Mouse (Mus musculus) neural tube, embryonic 15.5 days (tissue): ENCODE results near the gene Slc8a3. TPM values are rescaled to one million over a fixed set of nuclear protein-coding genes. Genes with fewer than 3 reads are reported as not detected.

Experiments
- ATAC-seq: fragments of 200-750 bp; cut with Nextera tagmentation; 2 replicates; pipeline ENCODE4 v1.8.0; 2017; ENCODE audit warnings: mild to moderate bottlenecking, moderate TSS enrichment, moderate library complexity; ENCODE audit not compliant: low FRiP score
- H3K27ac ChIP-seq: fragments of 300-500 bp; sonication (generic); replicated peaks from 2 replicates; pipeline ENCODE4 v1.5.1; 2015; ENCODE audit warnings: mild to moderate bottlenecking, inconsistent platforms
- H3K27me3 ChIP-seq: fragments of 300-500 bp; sonication (generic); replicated peaks from 2 replicates; pipeline ENCODE4 v1.6.1; 2015; ENCODE audit warnings: inconsistent platforms
- H3K36me3 ChIP-seq: fragments of 300-500 bp; sonication (generic); 2 replicates; pipeline ENCODE4 v1.6.1; 2015; ENCODE audit warnings: inconsistent platforms
- H3K4me1 ChIP-seq: fragments of 300-500 bp; sonication (generic); 2 replicates; pipeline ENCODE4 v1.6.1; 2015; ENCODE audit warnings: inconsistent platforms
- H3K4me2 ChIP-seq: fragments of 300-500 bp; sonication (generic); 2 replicates; pipeline ENCODE4 v1.6.1; 2015; ENCODE audit warnings: inconsistent platforms, mild to moderate bottlenecking, moderate library complexity
- H3K4me3 ChIP-seq: fragments of 300-500 bp; sonication (generic); replicated peaks from 2 replicates; pipeline ENCODE4 v1.5.1; 2015; ENCODE audit warnings: mild to moderate bottlenecking, inconsistent platforms
- H3K9ac ChIP-seq: fragments of 300-500 bp; sonication (generic); replicated peaks from 2 replicates; pipeline ENCODE4 v1.6.1; 2015; ENCODE audit warnings: mild to moderate bottlenecking, inconsistent platforms
- H3K9me3 ChIP-seq: fragments of 300-500 bp; sonication (generic); replicated peaks from 2 replicates; pipeline ENCODE4 v1.6.1; 2016; ENCODE audit warnings: inconsistent platforms
- WGBS: fragments of 180-500 bp; shearing (Covaris S2); methylation state at CpG from one replicate; pipeline ENCODE4 v1.1.7; 2015; ENCODE audit warnings: mixed read lengths; 5-methylcytosine and 5-hydroxymethylcytosine counted together
- polyA plus RNA-seq: library from polyadenylated mRNA; unstranded; fragments of >200 nt; fragmentation: Nextera tagmentation; extraction: Ambion mirVana; gene quantifications from 2 replicates; pipeline ENCODE4 v1.2.1, GENCODE M21; 2015

Slc8a3 gene
- polyA plus RNA-seq, 1 experiment from 2014 or later = 12.4 TPM

DNA sequence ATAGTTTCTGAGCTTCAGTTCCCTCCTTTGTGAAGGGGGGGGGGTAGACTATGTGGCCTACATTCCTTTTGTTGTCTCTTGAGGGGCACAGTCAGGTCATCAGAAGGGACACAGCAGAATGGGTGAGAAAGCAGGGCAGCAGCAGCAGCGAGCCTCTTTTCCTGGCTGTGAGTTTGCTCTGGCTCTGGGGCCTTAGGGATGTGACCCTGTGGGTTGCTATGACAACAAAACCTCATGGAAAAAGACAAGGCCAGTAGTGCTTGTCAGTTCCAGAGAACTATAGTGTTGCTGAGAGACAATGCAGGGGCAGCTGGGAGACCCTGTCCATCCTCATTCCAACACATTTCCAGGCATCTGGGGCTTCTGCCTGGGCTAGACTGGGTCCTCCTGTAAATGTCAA is 129.8 kb downstream of the Slc8a3 start:
- Histone ChIP-seq H3K36me3 (no peaks in the 10 kb centered on the region), H3K27me3 (no peaks in the 10 kb centered on the region), H3K4me2 (no peak overlapping the region), H3K27ac (no peak overlapping the region), H3K9me3 (no peaks in the 10 kb centered on the region), H3K4me1 (peaks cover 6% of the 10 kb centered on the region; the same call in 1 of the 2 replicates), H3K9ac (no peak overlapping the region), H3K4me3 (no peak overlapping the region)
- WGBS = 6% methylated on average over 1 of the region's 1 CpGs
- ATAC-seq = no peak

DNA sequence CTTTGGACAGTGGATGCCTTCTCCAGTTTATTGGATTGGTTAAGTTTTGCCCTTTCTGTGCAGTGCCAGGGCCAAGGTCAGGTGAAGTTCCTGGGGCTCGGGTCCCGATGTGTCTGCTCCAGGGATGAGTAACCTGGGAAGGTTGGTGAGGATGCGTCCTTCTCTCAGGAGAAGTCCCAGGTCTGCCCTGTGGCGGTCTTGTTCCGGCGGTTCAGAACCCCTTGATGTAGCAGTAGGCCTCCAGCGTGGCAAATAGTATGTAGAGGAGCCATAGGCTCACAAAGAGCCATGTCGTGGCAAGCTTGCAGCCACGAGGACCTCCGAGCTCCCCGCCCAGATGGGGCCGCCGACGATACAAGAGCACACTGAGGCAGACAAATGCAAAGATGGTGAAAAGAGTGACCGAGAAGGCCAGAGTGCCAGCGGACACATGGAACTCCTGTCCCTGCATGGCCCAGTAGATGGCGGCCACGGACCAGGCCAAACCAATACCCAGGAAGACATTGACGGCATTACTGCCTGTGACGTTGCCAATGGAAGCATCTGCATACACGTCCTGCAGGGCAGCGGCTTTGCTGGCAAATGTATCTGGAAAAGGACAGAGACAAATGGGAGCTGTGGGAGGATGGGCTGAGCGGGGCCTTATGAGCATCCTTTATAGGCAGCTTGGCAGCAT is 133.6 kb downstream of the Slc8a3 start:
- no peak overlapping the region for H3K27ac ChIP-seq
- 33% methylated on average over 23 of the region's 23 CpGs for WGBS
- peak overlapping the region; percentile 34; the same call in 1 of the 2 replicates for H3K4me2 ChIP-seq
- H3K36me3 ChIP-seq = no peaks in the 10 kb centered on the region
- ATAC-seq = peak; percentile 92
- H3K9me3 ChIP-seq = no peaks in the 10 kb centered on the region
- H3K27me3 ChIP-seq = no peaks in the 10 kb centered on the region
- H3K4me1 ChIP-seq = peaks cover 6% of the 10 kb centered on the region; the same call in 1 of the 2 replicates
- H3K4me3 ChIP-seq = no peak overlapping the region
- no peak overlapping the region for H3K9ac ChIP-seq

DNA sequence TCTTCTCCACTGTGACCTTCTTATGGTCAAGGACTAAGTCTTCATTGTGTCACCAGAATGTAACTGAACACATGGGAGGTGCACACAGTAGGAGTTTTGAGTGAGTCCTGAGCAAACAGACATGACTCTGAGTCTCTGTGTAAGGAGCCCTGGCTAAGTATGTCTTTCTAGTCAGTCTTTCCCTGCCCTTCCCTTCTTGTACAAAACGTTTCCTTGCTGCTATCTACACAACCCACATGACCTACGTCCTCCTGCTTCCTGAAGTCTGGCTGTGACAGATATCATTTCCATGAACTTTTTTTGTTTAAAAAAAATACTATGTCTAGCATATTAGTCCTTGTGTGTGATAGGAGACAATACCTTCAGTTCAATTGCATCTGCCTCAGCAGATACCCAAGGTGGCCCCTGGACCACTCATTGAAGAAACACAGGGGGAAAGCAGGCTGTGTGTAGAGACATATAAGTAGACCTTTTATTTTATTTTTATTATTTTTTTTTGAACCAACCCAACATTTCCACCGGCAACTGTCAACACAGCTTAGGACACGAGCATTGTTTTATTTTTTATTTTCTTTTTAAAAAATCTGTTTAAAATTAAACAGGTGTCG is 135.4 kb downstream of the Slc8a3 start:
- H3K4me1 ChIP-seq = peaks cover 4% of the 10 kb centered on the region; the same call in 1 of the 2 replicates
- no peaks in the 10 kb centered on the region for H3K36me3 ChIP-seq
- WGBS = 86% methylated on average over 5 of the region's 5 CpGs
- no peak for ATAC-seq
- no peaks in the 10 kb centered on the region for H3K27me3 ChIP-seq
- H3K4me2 ChIP-seq = no peak overlapping the region
- no peaks in the 10 kb centered on the region for H3K9me3 ChIP-seq
- no peak overlapping the region for H3K9ac ChIP-seq
- no peak overlapping the region for H3K4me3 ChIP-seq
- H3K27ac ChIP-seq = no peak overlapping the region

DNA sequence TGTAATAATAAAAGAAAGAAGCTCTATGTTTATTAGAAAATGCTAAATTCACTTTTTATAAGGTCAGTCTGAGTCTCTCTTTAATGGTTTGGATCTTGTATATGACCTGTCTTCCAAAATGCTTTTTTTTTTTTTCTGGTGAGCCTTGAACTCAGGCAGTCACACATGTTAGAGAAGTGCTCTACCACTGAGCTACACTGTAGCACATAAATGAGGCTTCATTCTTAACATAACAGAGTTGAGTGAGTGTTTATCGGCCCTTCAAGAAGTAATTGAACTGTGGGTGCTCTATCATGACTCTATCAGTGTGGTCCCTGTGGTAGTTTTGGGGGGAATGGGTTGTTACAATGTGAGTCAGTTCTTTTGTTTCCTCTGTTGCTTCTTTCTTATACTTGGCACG is 139.0 kb downstream of the Slc8a3 start:
- no peaks in the 10 kb centered on the region for H3K27me3 ChIP-seq
- ATAC-seq = no peak
- WGBS = 84% methylated on average over 2 of the region's 2 CpGs
- no peak overlapping the region for H3K9ac ChIP-seq
- no peak overlapping the region for H3K27ac ChIP-seq
- H3K4me2 ChIP-seq = no peak overlapping the region
- H3K9me3 ChIP-seq = no peaks in the 10 kb centered on the region
- no peaks in the 10 kb centered on the region for H3K36me3 ChIP-seq
- H3K4me3 ChIP-seq = no peak overlapping the region
- no peaks in the 10 kb centered on the region for H3K4me1 ChIP-seq

DNA sequence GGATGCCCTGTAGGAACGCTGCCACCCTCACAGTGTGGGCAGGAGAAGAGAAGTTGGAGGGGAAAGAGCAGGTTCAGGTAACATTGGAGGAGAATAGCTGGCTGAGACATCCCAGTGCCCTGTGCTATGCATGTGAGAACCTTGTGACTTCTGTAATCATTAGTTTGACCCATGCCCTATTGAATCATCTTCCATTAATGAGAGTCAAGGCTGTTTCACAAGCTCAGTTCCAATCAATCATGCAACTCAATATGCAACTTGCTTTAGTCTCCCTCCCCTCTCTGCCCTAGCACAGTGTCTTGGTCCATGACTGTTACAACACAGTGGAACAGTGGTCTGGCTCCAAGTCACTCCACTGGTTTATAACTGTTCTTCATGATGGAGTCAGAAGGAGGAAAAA is 143.3 kb downstream of the Slc8a3 start:
- no peak overlapping the region for H3K27ac ChIP-seq
- H3K27me3 ChIP-seq = no peaks in the 10 kb centered on the region

DNA sequence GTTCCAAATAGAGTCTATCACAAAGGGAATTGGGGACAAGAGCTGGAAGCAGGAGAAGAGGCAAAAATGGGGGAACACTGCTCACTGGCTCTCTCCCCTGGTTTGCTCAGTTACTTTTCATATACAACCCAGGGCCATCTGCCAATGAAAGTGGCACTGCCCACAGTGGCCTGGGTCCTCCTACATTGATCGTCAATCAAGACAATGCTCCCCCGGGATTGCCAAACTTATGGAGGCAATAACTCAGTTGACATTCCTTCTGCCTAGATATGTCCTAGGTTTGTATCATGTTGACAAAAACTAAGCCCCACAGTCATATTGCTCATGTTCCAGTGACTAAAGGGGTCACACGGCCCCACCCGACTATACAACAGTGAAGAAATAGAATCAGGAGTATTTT is 144.0 kb downstream of the Slc8a3 start:
- no peak for ATAC-seq
- WGBS = 91% methylated on average over 4 of the region's 4 CpGs
- no peaks in the 10 kb centered on the region for H3K9me3 ChIP-seq
- no peaks in the 10 kb centered on the region for H3K36me3 ChIP-seq
- no peak overlapping the region for H3K4me2 ChIP-seq
- no peaks in the 10 kb centered on the region for H3K27me3 ChIP-seq
- no peak overlapping the region for H3K9ac ChIP-seq
- H3K4me3 ChIP-seq = no peak overlapping the region
- no peak overlapping the region for H3K27ac ChIP-seq
- no peaks in the 10 kb centered on the region for H3K4me1 ChIP-seq

More for the DNA sequence above, 143.3 kb downstream of the Slc8a3 start:
- no peak overlapping the region for H3K4me3 ChIP-seq
- H3K36me3 ChIP-seq = no peaks in the 10 kb centered on the region
- H3K4me2 ChIP-seq = no peak overlapping the region
- no peaks in the 10 kb centered on the region for H3K9me3 ChIP-seq
- no peaks in the 10 kb centered on the region for H3K4me1 ChIP-seq
- 93% methylated on average over 1 of the region's 1 CpGs for WGBS
- ATAC-seq = no peak
- no peak overlapping the region for H3K9ac ChIP-seq

DNA sequence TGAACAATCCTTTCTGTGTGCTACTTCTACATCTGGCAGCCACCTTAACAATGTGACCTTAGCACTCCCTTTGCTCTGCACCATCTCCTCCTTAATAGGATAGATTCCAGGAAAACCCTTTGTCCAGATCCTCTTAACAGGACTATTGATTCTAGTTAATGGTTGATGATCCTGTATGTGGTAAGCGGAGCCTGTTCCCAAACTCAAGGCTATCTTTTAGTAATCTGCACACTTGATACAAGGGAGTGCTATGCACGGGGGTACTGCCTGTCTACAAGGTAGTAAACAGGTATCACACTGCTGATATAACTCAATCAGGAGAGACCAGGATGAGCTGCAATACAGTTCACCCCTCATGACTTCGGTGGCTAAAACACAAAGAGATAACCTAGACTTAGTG is 144.6 kb downstream of the Slc8a3 start:
- no peak for ATAC-seq
- H3K27ac ChIP-seq = no peak overlapping the region
- 83% methylated on average over 3 of the region's 3 CpGs for WGBS
- H3K4me3 ChIP-seq = no peak overlapping the region
- no peaks in the 10 kb centered on the region for H3K27me3 ChIP-seq
- no peaks in the 10 kb centered on the region for H3K36me3 ChIP-seq
- H3K9me3 ChIP-seq = no peaks in the 10 kb centered on the region
- H3K4me2 ChIP-seq = no peak overlapping the region
- no peak overlapping the region for H3K9ac ChIP-seq
- no peaks in the 10 kb centered on the region for H3K4me1 ChIP-seq

DNA sequence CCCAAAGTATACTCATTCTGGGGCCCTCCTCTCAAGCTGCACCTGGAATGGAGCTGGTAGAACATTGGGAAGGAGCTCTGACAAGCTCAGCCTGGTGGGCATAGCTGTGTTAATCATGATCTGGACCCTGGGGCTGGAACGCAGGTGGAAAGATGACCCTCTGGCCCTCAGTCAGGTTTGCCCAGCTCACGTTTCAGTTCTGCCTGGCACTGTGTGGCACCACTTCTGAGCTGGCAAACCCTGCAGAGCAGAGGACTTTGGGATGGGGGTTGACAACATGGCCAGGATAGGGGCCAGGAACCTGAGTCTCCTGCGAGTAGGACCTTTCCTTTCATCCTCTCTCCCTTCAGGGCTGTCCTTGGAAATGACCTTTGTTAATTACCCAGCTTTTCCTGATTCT is 146.3 kb downstream of the Slc8a3 start:
- H3K9me3 ChIP-seq = no peaks in the 10 kb centered on the region
- H3K36me3 ChIP-seq = no peaks in the 10 kb centered on the region
- no peak overlapping the region for H3K27ac ChIP-seq
- H3K4me2 ChIP-seq = no peak overlapping the region
- H3K4me1 ChIP-seq = no peaks in the 10 kb centered on the region
- no peaks in the 10 kb centered on the region for H3K27me3 ChIP-seq
- H3K4me3 ChIP-seq = no peak overlapping the region
- H3K9ac ChIP-seq = no peak overlapping the region
- ATAC-seq = no peak
- WGBS = 83% methylated on average over 3 of the region's 3 CpGs

DNA sequence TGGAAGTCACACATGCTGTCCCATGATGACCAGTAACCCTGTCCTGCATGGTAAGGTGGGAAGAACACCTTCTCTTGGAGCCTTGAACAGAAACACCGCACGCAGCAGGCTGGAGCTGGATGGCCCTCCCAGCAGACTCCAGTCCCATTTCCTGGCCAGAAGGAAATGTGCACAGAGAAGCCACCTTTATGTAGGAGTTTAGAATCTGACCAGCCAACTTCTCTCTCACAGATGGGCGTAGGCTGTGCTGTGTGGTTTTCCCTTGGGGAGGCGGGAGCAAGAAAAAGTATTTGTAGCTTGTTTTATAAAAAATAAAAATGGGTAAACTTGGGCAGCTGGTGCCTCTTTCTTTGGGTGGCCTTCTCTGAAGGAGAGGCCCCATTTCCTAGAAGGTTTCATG is 146.9 kb downstream of the Slc8a3 start:
- H3K4me1 ChIP-seq = no peaks in the 10 kb centered on the region
- no peaks in the 10 kb centered on the region for H3K9me3 ChIP-seq
- no peak overlapping the region for H3K27ac ChIP-seq
- H3K36me3 ChIP-seq = no peaks in the 10 kb centered on the region
- 93% methylated on average over 4 of the region's 4 CpGs for WGBS
- H3K9ac ChIP-seq = no peak overlapping the region
- H3K4me3 ChIP-seq = no peak overlapping the region
- ATAC-seq = no peak
- H3K27me3 ChIP-seq = no peaks in the 10 kb centered on the region
- H3K4me2 ChIP-seq = no peak overlapping the region

DNA sequence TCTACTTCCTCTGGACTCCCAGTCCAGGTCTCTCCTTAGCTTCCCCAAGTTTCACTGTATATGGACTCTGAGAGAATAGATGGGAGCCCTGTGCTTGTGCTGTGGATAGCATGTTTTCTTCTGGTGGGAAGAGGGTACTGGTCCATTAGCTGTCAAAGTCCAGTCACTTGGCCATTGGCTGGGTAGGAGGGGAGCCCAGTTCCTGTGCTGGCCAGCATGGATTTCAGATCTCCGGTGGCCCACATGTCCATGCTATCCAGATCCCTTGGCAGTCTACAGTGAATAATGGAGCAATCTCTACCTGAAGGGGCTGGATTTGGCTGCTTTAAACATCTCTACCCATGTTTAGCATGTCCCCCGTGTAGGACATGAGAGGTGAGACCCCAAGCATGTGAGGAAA is 148.0 kb downstream of the Slc8a3 start:
- Histone ChIP-seq H3K4me2 (no peak overlapping the region), H3K4me1 (no peaks in the 10 kb centered on the region), H3K9me3 (no peaks in the 10 kb centered on the region), H3K9ac (no peak overlapping the region), H3K27ac (no peak overlapping the region), H3K4me3 (no peak overlapping the region), H3K36me3 (no peaks in the 10 kb centered on the region), H3K27me3 (no peaks in the 10 kb centered on the region)
- 84% methylated on average over 2 of the region's 2 CpGs for WGBS
- ATAC-seq = no peak

DNA sequence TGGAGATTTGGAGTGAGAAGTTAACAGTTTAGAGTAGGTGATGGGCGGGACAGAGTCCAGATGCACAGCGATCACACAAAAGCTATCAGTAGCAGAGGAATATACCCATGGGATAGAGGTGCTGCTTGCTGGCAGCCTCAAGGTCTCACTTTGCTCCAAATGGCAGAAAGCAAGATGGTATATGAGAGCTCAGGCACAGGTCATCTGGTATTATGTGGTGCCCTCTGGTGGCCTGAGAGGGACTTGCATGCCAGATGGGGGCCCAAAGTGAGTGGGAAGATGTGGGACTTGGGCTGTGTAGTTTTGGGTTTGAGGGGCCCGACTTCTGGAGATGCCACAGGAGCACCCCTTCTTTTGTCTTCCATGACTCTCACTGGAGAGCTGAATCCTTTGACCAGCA is 150.9 kb downstream of the Slc8a3 start:
- Histone ChIP-seq H3K4me2 (no peak overlapping the region), H3K36me3 (no peaks in the 10 kb centered on the region), H3K9me3 (no peaks in the 10 kb centered on the region), H3K4me1 (no peaks in the 10 kb centered on the region), H3K27me3 (no peaks in the 10 kb centered on the region), H3K9ac (no peak overlapping the region), H3K4me3 (no peak overlapping the region), H3K27ac (no peak overlapping the region)
- ATAC-seq = no peak
- 61% methylated on average over 3 of the region's 3 CpGs for WGBS

DNA sequence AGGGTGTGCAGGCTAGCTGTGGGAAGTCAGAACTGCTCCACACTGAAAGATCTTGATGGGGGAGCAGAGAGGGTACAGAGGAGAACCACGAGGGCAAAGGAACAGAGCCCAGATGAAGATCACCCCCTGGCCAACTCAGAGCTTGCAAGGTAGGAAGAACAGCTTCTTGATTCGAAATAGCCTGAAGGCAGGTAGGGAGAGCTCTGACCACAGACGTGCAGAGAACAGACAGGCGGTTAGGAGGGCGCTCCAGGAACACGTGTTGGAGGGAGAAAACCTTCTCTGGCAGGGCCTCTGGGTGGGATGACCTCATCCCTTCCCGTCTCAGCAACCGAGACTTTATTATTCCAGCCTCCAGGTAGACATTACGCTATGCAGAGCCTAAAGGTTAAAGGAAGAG is 157.7 kb downstream of the Slc8a3 start:
- H3K36me3 ChIP-seq = no peaks in the 10 kb centered on the region
- peaks cover 4% of the 10 kb centered on the region; the same call in 1 of the 2 replicates for H3K4me1 ChIP-seq
- no peaks in the 10 kb centered on the region for H3K9me3 ChIP-seq
- H3K9ac ChIP-seq = no peak overlapping the region
- no peak overlapping the region for H3K4me3 ChIP-seq
- 66% methylated on average over 9 of the region's 9 CpGs for WGBS
- H3K4me2 ChIP-seq = no peak overlapping the region
- ATAC-seq = no peak
- H3K27ac ChIP-seq = no peak overlapping the region
- no peaks in the 10 kb centered on the region for H3K27me3 ChIP-seq
